Mouse (Mus musculus) hindlimb bud, embryonic 11.5 days (tissue): ENCODE results near the gene Ehd1.
"Not testable (repeated sequence)": the region's sequence is repeated elsewhere in the genome, so short reads cannot be mapped to it uniquely, and the experiment has no call there.

Experiments
- DNase-seq: peaks from one replicate; pipeline ENCODE4 v3.0.0-alpha.2; 2012; ENCODE audit warnings: low read depth, low spot score; ENCODE audit errors: extremely low spot score

Gene Ehd1

DNA sequence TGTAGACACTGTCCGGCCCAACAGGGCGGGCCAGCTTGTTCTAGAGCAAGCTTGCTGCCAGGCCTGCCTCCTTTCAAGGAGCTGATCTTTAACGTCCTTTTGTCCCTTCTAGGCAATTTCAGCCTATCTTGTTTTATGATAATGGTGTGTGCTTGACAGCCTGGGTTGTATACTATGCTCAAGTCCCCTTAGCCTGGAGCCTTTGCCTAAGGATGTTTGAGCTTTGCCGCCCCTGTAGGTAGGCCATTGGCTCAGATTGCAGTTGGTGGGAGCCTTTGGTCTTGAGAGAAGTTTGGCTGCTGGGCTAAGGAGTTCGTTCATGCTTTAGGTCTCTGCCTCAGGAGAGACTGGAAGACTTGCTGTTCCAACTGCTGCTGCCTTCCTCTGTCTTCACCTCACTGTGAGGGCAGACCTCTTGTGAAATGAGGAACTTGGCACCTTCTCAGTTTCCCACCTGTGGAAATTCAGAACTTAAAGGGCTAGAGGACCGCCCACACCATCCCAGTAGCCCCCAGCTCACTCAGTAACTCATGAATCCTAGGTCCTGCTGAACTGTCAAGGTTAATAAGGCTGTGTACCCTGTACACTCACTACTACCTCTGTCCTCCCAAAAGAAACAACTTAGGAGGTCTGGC, 2.0 kb downstream of the Ehd1 start:
- no peak for DNase-seq

DNA sequence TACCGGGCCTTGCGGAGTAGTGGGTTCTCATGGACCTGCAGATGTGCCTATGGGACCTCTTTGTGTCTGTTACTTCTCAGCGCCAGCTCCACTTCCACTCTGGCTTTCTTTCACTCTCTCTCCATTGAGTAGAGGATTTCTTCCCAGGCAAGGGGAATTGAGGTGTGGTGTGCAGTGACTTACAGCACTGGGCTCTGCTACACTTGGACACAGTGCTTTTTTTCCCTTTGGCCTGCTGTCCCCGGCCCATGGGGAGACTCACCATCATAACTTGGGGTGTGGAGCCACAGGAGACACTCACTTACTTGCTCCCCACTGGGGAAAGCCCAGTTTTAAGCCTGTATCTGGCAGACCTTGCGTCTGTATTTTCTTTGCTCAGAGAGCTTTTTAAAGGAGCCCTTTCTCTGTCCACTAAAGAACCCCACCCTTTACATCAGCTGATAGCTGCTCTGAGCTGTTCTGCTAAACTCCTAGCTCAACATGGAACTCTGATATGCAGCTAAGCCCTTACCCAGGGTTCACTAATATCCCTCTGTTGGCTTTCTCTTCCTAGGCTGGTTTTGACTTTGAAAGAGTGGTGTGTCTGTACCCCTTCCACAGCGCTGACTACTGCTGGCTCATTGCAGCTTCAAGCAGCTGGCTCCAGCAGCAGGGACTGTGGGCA, 3.1 kb downstream of the Ehd1 start:
- no peak for DNase-seq

DNA sequence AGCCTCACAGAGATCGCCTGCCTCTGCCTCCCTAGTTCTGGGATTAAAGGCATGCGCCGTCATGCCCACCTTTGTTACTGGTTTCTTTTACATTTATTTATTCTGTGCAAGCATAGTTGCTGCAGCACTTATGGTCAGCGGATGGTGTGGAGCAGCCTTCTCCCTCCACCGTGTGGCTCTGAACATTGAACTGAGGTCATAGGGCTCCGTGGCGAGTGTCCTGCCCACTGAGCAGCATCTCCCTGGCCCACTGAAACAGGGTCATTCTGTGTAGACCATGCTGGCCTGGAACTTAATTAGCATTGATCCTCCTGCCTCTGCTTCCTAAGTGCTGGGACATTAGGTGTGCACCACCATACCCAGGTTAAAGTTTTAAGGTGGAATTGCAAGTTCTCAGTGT, 4.0 kb downstream of the Ehd1 start:
- no peak for DNase-seq

DNA sequence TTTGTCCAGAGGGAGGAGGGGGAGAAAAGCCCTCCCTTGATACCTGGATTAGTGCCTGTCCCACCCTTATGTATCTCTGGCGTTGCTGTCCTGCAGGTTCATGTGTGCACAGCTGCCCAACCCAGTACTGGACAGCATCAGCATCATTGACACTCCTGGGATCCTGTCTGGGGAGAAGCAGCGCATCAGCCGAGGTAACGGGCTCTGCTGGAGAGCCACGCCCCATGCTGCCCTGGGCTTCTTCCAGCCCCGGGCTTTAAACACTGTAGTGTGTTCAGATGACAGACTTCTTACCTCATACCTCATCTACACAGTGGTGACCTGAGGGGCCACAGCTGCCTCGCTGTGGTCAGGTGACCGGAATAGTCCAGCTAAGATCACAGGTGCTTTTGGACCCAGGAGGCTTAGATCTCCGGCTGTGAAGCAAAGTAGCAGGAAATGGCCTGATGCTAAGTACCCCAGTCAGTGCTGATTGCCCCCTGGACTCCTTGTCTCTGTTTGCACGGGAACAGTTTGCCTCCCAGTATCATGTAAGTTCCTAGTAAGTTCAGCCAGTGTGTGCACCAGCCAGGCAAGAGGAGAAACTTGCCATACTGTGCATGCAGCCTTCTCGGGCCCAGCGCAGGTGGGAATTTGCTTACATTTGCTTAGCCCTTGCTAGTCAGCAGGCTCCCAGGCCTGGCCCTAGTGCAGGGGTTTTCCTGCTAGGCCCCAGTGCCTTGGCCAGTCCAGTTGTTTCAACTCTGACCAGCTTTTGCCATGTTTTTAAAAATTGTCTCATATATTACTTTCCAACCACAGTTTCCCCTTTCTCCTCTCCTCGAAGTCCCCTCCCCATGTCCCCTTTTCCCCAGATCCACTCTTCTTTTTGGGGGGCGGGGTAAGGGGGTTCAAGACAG, 4.8 kb downstream of the Ehd1 start:
- no peak for DNase-seq

DNA sequence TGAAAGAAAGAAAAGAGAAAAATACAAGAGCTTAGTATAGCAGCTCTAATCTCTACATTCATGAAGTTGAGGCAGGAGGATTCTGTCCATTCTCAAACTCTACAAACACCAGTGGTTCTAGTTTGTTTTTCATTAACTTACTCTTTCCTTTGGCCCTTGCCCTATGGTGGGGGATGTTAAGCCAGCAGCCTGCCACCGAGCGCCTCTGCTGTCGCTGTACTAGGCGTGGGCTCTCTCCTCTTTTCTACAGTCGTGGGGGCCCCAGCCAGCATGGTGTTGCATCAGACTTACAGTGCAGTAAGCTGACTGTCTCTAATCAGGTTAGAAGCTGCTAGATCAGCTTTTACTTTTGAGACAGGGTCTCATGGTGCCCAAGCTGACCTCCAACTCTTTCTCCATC, 6.5 kb downstream of the Ehd1 start:
- no peak for DNase-seq

DNA sequence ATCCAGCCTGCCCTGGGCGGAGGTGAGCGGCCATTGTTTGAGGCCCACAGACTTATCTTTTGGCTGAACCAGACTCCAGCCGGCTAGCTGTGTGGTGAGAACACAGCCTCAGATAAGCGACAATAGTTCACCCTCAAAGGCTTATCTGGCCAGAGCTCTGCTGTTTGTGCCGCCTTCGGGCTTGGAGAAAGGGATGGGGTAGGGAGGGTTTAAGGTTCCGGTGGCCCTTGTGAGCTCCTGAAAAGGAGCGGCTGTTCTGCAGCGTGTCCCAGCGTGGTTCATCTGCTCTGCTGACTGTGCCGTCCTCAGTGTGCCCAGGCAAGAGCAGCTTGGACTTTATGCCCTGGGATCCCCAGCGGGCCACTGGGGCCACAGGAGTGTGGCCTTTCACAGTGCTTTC, 8.0 kb downstream of the Ehd1 start:
- no peak for DNase-seq

DNA sequence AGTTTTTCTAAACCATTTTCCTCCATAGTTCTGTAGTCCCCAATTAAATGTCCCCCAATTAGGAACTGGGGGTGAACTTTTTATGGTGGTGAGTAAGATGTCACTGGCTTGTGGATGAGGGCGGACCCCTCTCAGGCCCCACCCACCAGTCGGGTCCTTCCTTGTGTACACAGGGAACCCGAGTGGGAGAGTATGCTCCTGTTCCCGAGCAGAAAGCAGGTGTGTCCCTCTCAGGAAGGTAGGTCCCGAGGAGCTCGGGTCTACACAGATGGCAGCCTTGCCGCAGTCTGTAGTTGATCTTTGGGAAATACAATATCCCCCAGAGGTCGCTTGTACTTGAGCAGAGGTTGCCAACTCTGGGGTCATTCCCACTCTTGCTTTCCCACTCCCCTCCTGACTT, 8.7 kb downstream of the Ehd1 start:
- no peak for DNase-seq

DNA sequence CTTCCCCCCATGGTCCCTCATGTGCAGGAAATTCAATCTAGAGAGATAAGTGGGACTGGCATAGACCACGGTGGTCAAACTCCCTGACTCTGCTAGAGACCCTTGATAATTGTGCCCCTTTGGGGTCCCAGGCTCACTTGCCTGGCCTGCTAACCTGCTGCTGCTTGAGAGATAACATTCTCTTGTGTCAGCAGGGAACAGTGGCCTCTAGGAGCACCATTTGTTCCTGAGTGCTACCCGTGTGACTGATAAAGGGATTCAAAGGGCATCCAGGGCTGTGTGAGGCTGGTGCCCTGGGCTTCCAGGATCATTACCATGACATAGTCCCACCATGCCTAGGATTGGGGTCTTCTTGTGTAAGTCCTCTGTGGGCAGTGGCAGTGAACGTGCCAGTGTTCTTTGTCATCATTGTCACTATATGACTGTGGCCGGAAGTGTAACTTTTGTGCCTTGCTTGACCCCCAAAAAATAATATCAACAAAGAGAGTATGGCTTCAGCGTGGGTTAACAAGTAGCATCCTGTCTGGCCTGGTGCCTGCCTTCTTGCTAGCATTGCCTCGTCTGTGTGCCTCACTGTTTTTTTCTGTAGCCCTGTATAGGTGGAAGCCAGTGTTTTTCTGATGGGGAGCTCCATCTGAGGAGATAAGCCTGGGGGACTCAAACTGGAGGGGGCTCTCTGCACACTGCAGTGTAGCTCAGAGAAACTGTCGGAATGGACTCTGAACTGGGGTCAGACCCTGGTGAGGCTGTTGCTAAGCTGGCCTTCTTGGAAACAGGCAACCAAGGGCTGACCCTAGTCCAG, 9.3 kb downstream of the Ehd1 start:
- DNase-seq: no peak

DNA sequence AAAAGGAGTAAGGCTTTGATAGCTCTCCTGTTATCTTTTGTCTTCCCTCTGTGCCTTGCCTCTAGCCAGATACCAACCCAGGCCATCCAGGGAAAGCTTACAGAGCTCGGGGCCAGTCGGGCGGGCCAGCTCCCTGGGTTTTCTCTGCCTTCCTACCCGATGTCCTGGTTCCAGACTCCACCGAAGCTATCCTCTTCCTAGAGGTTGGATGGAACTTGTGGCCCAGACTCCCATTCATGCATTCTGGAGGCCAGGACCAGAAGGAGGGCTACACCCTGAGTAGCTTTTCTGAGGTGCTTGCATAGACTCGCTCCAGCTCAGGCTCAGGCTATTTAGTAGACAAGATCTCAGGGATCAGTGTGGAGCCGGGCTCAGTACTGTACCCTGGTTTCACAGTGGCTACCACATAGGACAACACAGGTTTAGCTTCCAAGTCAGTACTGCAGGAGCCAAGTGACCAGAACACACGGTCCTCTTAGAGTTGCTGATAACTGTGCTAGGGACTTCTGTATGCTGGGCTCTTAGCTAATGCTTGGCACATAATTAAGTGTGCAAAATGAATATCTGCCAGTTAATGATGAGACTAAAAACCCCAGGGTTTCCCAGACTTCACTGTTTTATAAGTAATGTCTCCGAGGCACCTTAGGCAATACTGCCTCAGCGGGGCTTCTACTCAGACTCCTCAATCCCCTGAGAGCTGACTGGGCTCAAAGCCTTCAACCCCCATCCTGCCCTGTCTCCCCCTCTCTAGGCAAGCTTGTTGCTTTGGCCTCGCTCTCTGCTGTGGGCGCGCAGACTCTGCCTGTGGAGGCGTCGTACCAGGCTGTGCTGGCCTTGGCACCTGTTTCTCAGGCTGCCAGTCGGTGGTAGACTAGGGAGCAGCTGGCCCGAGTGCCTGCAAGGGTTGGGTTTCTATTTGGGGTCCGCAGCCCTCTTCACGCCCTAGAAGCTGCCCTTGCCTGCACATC, 10.2 kb downstream of the Ehd1 start:
- DNase-seq: no peak

DNA sequence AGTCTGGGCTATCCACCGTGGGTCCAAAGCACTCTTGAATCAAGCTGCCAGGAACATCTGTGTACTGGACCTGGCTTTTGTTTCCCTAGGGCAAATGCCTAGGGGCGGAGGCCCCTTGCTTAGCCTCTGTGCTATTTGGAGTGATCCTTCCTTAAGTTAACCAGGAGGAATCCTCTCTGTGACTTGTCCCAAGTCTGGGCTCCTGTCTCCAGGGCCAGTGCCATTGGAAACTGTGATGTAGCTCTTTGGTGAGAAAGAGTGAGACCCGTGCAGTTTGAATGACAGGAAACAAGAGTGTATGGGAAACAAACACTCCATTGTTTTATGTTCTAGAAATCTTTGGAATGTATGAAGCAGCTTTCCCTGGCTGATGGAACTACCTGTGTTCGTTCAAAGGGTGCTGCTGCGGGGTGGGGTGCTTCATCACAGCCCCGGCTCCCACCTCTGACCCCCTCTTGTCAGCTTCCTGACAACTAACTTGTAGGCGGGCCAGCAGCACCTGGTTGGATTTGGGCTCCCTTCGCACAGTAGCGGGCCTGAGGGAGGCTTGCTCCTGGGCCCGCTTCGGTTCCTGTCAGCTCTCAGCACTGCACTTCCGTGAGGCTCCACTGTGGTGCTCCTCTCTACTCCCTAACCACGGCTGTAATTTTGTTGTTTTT, 11.8 kb downstream of the Ehd1 start:
- no peak for DNase-seq

DNA sequence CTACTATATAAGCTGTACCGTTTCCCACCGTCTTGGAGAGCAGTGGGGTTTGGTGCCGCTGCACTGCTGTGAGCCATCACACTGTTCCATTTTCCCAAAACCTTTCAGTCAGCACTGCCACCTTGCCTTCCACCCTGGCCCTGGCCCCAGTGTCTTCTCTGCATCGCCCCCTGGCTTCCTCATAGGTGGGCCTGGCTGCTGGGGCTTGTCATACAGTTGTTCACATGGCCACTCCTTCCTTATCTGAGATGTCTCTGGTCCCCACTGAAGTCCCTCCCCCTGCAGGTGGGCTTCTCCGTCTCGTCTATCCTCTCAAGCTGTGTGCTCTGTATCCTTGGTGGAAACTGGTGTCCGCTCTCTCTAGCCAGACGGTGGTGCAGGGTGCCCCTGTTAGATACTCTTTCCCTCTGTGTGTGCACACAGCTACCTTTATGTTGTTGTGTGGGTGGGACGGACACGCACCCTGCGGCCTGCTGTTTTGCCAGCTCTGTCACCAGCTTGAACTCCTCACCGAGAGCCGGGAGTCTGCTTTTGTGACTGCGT, 13.2 kb downstream of the Ehd1 start:
- no peak for DNase-seq

DNA sequence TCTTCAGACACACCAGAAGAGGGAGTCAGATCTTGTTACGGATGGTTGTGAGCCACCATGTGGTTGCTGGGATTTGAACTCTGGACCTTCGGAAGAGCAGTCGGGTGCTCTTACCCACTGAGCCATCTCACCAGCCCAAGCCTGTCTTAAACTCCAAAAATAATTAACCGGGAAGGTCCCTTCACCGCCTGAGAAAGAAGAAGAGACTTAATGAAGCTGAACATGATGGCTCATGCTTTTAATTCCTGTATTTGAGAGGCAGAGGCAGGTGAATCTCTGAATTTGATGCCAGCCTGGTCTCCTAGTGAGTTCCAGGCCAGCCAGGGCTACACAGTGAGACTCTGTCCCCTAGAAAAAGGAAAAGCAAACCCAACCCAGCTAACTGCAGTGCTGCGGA, 14.2 kb downstream of the Ehd1 start:
- DNase-seq: not testable (repeated sequence)

DNA sequence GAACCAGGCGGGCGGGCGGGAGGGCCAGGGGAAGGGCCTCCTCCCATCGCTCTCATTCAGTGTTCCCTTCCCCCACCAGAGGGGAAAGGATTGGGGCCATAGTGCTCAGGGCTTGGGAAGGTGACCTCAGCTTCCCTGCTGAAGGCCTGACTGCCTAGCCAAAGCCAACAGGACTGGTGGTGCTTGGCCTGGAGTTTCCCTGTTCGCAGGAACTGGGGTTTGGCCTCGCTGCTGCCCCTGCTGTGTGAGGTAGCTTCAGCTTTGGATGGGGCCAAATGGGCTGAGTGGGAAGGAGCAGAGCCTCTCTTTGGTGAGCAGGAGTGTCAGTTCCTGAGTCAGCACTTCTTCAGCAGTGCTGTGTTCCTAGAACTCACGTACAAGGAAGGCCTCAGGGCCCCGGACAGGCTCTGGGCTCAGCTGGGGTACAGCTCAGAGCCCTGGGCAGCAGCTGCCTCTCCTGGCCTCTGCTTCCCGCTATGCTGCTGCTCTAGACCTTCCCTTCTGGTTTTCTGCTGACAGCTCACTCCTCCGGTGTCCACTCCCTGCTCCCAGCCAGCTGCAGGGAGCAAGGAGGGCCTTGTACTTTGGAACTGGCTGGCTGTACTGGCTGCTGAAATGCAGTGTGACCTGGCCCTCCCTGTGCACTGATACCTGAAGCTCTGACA, 14.7 kb downstream of the Ehd1 start:
- DNase-seq: no peak

DNA sequence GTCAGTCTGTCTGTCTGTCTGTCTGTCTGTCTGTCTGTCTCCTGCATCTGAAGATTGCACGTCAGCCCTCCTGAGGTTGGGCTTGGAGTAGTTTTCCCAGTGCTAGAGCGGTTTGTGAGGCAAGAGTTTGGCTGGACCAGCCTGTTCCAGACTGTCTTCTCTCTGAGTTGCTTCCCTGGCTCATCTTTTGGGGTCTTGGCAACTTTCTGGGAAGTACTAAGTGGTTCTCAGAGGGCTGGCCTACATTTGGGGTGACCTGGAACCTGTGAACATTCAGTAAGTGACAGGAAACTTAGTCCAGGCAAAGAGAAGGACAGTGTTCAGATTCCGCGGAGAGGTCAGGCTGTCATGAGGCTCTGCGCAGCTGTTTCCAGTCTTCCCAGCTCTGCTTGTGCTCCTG, 15.7 kb downstream of the Ehd1 start:
- DNase-seq: no peak

DNA sequence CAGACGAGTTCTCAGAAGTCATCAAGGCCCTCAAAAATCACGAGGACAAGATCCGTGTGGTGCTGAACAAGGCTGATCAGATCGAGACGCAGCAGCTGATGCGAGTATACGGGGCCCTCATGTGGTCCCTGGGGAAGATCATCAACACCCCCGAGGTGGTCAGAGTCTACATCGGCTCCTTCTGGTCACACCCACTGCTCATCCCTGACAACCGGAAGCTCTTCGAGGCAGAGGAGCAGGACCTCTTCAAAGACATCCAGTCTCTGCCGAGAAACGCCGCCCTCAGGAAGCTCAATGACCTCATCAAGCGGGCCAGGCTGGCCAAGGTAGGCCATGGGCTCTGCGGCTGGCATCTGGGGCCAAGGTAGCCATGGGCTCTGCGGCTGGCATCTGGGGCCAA, 17.8 kb downstream of the Ehd1 start:
- DNase-seq: no peak

DNA sequence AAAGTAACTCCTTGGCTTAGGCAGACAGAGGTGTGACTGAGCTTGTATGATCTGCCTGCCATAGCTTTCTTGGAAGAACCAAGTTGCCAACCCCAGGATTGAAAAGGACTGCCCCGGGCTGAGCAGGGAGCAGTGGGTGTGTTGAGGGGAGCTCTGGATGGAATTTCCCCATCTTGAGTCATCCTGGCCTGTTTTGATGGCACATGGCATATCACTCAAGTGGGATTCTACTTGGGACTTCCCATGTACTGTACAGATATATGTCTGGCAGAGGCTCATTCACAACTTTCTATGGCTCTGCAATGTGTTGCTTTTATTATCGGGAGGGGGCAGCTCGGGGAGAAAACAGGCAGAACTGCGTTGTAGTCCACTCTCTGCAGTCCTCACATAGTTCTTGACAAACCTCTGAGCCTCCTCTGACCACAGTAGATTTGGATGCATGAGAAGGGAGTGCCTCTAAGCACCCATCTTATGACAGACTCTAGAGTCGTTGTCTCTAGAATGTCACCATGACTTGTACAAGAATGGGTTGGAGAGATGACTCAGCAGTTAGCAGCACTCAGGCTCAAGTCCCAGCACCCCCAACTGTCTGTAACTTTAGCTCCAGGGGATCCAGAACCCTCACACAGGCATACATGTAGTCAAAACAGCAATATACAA, 20.2 kb downstream of the Ehd1 start:
- no peak for DNase-seq

DNA sequence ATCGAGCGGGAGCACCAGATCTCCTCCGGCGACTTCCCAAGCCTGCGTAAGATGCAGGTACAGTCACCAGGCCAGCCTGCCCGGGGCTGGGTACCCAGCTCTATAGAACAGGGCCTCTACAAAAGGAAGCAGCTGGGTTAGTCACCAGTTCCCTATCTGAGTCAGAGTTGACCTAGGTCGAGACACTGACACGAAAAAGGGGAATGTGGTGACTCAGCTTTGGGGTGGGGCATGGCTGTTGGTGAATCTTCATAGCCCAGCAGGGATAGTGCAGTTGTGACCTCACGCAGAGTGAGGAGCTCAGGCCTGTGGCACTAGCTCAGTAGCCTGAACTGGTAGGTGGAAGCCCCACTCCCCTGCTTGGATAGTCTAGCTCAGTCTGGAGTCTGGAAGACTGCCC, 21.1 kb downstream of the Ehd1 start:
- no peak for DNase-seq

DNA sequence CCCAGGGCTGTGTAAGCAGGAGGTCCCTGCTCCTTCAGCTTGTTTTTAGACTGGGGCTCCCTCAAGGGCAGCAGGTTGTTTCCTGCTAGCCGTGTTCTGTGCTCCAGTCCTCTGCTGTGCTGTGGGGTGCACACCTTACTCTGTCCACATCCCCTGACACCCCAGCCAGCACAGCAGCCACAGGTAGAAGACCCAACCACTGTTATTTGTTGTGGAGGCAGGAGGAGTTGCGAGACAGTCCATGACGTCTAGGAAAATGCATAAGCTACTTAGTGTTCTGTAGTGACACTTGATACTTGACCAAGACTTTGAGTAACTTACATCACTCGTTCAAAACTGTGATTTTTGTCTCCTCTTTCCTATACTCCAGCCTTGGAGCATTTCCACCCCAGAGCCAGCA, 22.5 kb downstream of the Ehd1 start:
- DNase-seq: no peak
